Mouse (Mus musculus): ENCODE results near the gene Tuba1c. TPM values are rescaled to one million over a fixed set of nuclear protein-coding genes. Genes with fewer than 3 reads are reported as not detected.

Tuba1c gene
- polyA plus RNA-seq, 1 experiment = 976 TPM

- Histone ChIP-seq H3K4me3 (ENCODE audit: insufficient read depth, poor library complexity, severe bottlenecking) (no peak overlapping the region), H3K79me2 (ENCODE audit: control insufficient read depth, insufficient read depth) (no peaks in the 10 kb centered on the region), H3K36me3 (ENCODE audit: control insufficient read depth, insufficient read depth) (no peaks in the 10 kb centered on the region), H3K79me3 (ENCODE audit: low read depth) (no peaks in the 10 kb centered on the region), H3ac (ENCODE audit: control insufficient read depth, insufficient read length, low read depth) (no peak overlapping the region), H3K27me3 (ENCODE audit: control insufficient read depth, insufficient read depth, insufficient read length) (no peaks in the 10 kb centered on the region)
- TF ChIP-seq MYOD1 (IDR thresholded peaks at IDR 0.05; ENCODE audit: control insufficient read depth, insufficient read length, low read depth) (no peak), MAX (IDR thresholded peaks at IDR 0.05) (no peak), CTCF (IDR thresholded peaks at IDR 0.05; ENCODE audit: control insufficient read depth, insufficient read depth, insufficient read length) (no peak), FOSL1 (IDR thresholded peaks at IDR 0.05; ENCODE audit: insufficient read depth, low read length, poor library complexity, severe bottlenecking) (no peak), MYOG (IDR thresholded peaks at IDR 0.05; ENCODE audit: control insufficient read depth, extremely low read depth, insufficient read length) (no peak), USF1 (IDR thresholded peaks at IDR 0.05; ENCODE audit: low read depth) (no peak), CEBPB (IDR thresholded peaks at IDR 0.05; ENCODE audit: low read depth) (no peak)
These were observed 17.7 kb upstream of the Tuba1c start for GRCm38 (mm10) chr15:99011946-99012345.

GRCm38 (mm10) chr15:99014496-99015030 is 15.1 kb upstream of the Tuba1c start:
- no peak overlapping the region for H3ac ChIP-seq (ENCODE audit: control insufficient read depth, insufficient read length, low read depth)
- no peak for TF ChIP-seq MAX (IDR thresholded peaks at IDR 0.05)
- TF ChIP-seq CEBPB (IDR thresholded peaks at IDR 0.05; ENCODE audit: low read depth) = no peak
- no peak for TF ChIP-seq MYOD1 (IDR thresholded peaks at IDR 0.05; ENCODE audit: control insufficient read depth, insufficient read length, low read depth)
- TF ChIP-seq FOSL1 (IDR thresholded peaks at IDR 0.05; ENCODE audit: insufficient read depth, low read length, poor library complexity, severe bottlenecking) = no peak
- no peak for TF ChIP-seq CTCF (IDR thresholded peaks at IDR 0.05; ENCODE audit: control insufficient read depth, insufficient read depth, insufficient read length)
- TF ChIP-seq MYOG (IDR thresholded peaks at IDR 0.05; ENCODE audit: control insufficient read depth, extremely low read depth, insufficient read length) = no peak
- TF ChIP-seq USF1 (IDR thresholded peaks at IDR 0.05; ENCODE audit: low read depth) = no peak
- no peaks in the 10 kb centered on the region for H3K36me3 ChIP-seq (ENCODE audit: control insufficient read depth, insufficient read depth)
- H3K79me3 ChIP-seq (ENCODE audit: low read depth) = no peaks in the 10 kb centered on the region
- H3K27me3 ChIP-seq (ENCODE audit: control insufficient read depth, insufficient read depth, insufficient read length) = no peaks in the 10 kb centered on the region
- H3K79me2 ChIP-seq (ENCODE audit: control insufficient read depth, insufficient read depth) = no peaks in the 10 kb centered on the region
- H3K4me3 ChIP-seq (ENCODE audit: insufficient read depth, poor library complexity, severe bottlenecking) = no peak overlapping the region

GRCm38 (mm10) chr15:99017355-99017761 is 12.3 kb upstream of the Tuba1c start:
- no peak overlapping the region for H3K4me3 ChIP-seq (ENCODE audit: insufficient read depth, poor library complexity, severe bottlenecking)
- no peaks in the 10 kb centered on the region for H3K79me2 ChIP-seq (ENCODE audit: control insufficient read depth, insufficient read depth)

GRCm38 (mm10) chr15:99017986-99018385 is 11.7 kb upstream of the Tuba1c start:
- Histone ChIP-seq H3K4me3 (ENCODE audit: insufficient read depth, poor library complexity, severe bottlenecking) (no peak overlapping the region), H3K79me2 (ENCODE audit: control insufficient read depth, insufficient read depth) (no peaks in the 10 kb centered on the region), H3ac (ENCODE audit: control insufficient read depth, insufficient read length, low read depth) (no peak overlapping the region), H3K27me3 (ENCODE audit: control insufficient read depth, insufficient read depth, insufficient read length) (no peaks in the 10 kb centered on the region), H3K36me3 (ENCODE audit: control insufficient read depth, insufficient read depth) (no peaks in the 10 kb centered on the region), H3K79me3 (ENCODE audit: low read depth) (no peaks in the 10 kb centered on the region)
- TF ChIP-seq MAX (IDR thresholded peaks at IDR 0.05) (no peak), CEBPB (IDR thresholded peaks at IDR 0.05; ENCODE audit: low read depth) (no peak), CTCF (IDR thresholded peaks at IDR 0.05; ENCODE audit: control insufficient read depth, insufficient read depth, insufficient read length) (no peak), FOSL1 (IDR thresholded peaks at IDR 0.05; ENCODE audit: insufficient read depth, low read length, poor library complexity, severe bottlenecking) (no peak), MYOG (IDR thresholded peaks at IDR 0.05; ENCODE audit: control insufficient read depth, extremely low read depth, insufficient read length) (no peak), USF1 (IDR thresholded peaks at IDR 0.05; ENCODE audit: low read depth) (no peak), MYOD1 (IDR thresholded peaks at IDR 0.05; ENCODE audit: control insufficient read depth, insufficient read length, low read depth) (no peak)

More at GRCm38 (mm10) chr15:99017355-99017761, 12.3 kb upstream of the Tuba1c start:
- TF ChIP-seq MYOD1 (IDR thresholded peaks at IDR 0.05; ENCODE audit: control insufficient read depth, insufficient read length, low read depth) (no peak), MYOG (IDR thresholded peaks at IDR 0.05; ENCODE audit: control insufficient read depth, extremely low read depth, insufficient read length) (no peak), CEBPB (IDR thresholded peaks at IDR 0.05; ENCODE audit: low read depth) (peak; percentile 93), FOSL1 (IDR thresholded peaks at IDR 0.05; ENCODE audit: insufficient read depth, low read length, poor library complexity, severe bottlenecking) (peak; percentile 83), CTCF (IDR thresholded peaks at IDR 0.05; ENCODE audit: control insufficient read depth, insufficient read depth, insufficient read length) (no peak), USF1 (IDR thresholded peaks at IDR 0.05; ENCODE audit: low read depth) (no peak), MAX (IDR thresholded peaks at IDR 0.05) (peak; percentile 47)
- no peaks in the 10 kb centered on the region for H3K27me3 ChIP-seq (ENCODE audit: control insufficient read depth, insufficient read depth, insufficient read length)
- H3ac ChIP-seq (ENCODE audit: control insufficient read depth, insufficient read length, low read depth) = no peak overlapping the region
- no peaks in the 10 kb centered on the region for H3K36me3 ChIP-seq (ENCODE audit: control insufficient read depth, insufficient read depth)
- H3K79me3 ChIP-seq (ENCODE audit: low read depth) = no peaks in the 10 kb centered on the region

- H3K79me3 ChIP-seq (ENCODE audit: low read depth) = no peaks in the 10 kb centered on the region
- H3K27me3 ChIP-seq (ENCODE audit: control insufficient read depth, insufficient read depth, insufficient read length) = no peaks in the 10 kb centered on the region
- H3K79me2 ChIP-seq (ENCODE audit: control insufficient read depth, insufficient read depth) = no peaks in the 10 kb centered on the region
- H3K36me3 ChIP-seq (ENCODE audit: control insufficient read depth, insufficient read depth) = no peaks in the 10 kb centered on the region
- no peak overlapping the region for H3K4me3 ChIP-seq (ENCODE audit: insufficient read depth, poor library complexity, severe bottlenecking)
- no peak overlapping the region for H3ac ChIP-seq (ENCODE audit: control insufficient read depth, insufficient read length, low read depth)
- TF ChIP-seq MYOG (IDR thresholded peaks at IDR 0.05; ENCODE audit: control insufficient read depth, extremely low read depth, insufficient read length) (no peak), MAX (IDR thresholded peaks at IDR 0.05) (no peak), FOSL1 (IDR thresholded peaks at IDR 0.05; ENCODE audit: insufficient read depth, low read length, poor library complexity, severe bottlenecking) (no peak), CEBPB (IDR thresholded peaks at IDR 0.05; ENCODE audit: low read depth) (no peak), USF1 (IDR thresholded peaks at IDR 0.05; ENCODE audit: low read depth) (no peak), CTCF (IDR thresholded peaks at IDR 0.05; ENCODE audit: control insufficient read depth, insufficient read depth, insufficient read length) (no peak), MYOD1 (IDR thresholded peaks at IDR 0.05; ENCODE audit: control insufficient read depth, insufficient read length, low read depth) (no peak)
These were observed 11.1 kb upstream of the Tuba1c start for GRCm38 (mm10) chr15:99018630-99019029.

All from C2C12 (cell line).